Mouse (Mus musculus) CD8-positive naive resting alpha-beta T cell, adult 2 months (primary cell): ENCODE results near the gene Bloc1s3.

ENCODE experiments used
- DNase-seq, 2 experiments: peaks; one replicate each; pipeline ENCODE4 v3.0.0; 2022; ENCODE audit warnings: low read depth in 2 of 2, low spot score in 2 of 2

Gene Bloc1s3

DNA sequence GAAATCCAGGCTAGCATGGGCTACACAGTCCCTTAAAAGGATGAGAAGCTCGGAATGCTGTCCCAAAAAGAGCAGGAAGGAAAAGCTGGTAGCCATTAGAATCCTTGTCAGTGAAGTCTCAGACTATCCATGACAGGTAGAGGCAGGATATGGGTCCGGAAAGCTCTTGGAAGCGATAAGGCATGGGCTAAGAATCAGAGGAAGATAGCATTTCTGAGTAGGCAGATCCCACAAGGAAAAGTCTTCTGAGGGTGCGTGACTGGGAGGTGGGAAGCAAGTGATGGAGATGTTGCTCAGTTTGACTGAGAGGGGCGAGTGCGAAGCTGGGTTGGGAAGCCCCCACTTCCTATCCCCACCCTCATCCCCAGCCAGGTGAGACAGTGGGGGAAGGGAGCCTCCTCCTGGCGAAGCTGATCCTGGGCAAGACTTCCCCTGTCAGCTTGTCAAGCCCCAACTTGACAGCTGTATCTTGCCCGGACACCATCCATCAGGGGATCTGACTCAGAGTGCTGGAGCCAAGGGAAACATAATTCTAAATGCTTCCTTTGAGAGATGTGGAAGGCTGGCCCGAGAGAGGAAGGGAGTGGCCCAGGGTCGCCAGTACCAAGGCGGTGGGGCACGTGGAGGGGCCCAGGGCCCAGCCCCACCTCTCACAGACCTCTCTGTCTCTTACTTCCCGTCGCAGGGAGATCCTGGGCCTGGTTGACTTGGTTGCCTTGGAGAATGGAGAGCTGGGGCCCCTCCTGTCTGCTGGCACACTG lies 30.4 kb downstream of the Bloc1s3 start:
- DNase-seq: no peak

DNA sequence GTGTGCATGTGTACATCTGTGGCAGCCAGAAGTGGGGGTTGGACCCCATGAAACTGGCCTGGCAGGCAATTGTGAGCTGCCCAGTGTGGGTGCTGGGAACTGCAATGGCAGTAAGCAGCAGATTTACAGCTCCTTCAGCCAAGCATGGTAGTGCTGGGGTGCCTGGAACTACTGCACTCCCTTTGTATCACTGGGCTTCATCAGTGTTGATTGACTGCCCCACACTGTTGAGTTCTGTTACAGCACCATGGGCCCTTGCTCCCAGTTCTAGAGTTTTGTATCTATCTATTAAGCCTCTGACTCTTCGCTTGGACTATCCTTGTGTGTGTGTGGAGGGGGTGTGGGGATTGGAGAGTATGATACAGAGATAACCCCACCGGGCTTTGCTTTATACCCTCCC lies 31.1 kb downstream of the Bloc1s3 start:
- no peak for DNase-seq

DNA sequence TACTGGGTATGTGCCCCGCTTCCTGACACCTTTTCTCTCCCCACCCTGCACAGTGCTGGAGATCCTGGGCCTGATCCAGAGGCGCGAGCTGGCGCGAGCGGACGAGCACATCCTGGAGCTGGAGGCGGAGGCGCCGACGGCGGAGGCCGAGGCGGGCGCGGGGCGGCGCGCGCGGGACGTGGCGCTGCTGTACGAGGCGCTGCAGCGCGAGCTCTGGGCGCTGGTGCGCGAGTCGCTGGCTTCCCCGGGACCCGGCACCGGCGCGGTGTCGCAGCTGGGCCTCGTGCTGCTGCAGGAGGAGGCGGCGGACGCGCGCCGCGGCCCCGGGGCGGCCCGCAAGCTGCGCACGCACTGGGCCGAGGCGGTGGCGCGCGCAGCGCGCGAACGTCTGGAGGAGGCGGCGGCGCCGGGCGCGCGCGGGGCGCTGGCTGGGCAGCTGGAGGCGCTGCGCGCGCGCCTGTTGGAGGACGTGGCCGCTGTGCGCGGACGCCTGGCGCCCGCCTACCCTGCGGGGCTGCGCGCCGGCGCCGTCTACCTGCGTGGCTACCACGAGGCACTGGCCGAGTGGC lies 34.2 kb downstream of the Bloc1s3 start:
- DNase-seq: no peak

DNA sequence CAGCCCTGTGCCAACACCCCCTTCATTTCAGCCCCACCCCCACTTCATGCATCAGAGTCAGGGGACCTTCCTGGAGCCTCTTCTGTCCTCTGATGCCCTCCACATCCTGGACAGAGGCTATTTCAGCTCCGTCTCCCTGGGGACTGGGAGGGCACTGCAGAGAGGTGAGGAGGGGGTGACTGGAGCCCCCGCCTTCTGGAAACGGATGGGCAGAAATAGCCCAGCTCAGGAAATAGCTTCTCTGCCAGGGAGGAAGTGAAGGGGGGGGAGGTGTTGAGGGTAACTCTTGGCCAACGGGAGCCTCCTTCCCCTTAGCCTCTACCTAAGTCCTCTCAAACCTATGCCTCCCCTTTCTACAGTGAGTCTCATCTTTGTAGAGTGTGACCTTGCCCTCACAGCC lies 35.8 kb downstream of the Bloc1s3 start:
- DNase-seq: no peak

DNA sequence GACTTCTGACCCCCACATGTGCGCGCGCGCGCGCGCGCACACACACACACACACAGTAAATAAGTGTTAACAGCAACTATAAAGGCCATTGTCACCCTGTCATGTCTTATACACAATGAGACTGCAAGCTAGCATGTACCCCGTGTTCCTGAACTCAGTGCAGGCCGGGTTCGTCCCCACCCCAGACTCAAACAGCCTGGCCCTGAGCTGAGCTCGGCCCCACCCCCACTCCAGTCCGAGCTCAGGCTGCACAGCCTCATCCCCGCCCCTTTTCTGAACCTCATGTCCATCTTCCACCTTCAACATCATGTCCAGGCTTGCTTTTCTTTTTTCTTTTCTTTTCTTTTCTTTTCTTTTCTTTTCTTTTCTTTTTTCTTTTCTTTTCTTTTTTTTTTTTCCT lies 37.9 kb downstream of the Bloc1s3 start:
- no peak for DNase-seq

DNA sequence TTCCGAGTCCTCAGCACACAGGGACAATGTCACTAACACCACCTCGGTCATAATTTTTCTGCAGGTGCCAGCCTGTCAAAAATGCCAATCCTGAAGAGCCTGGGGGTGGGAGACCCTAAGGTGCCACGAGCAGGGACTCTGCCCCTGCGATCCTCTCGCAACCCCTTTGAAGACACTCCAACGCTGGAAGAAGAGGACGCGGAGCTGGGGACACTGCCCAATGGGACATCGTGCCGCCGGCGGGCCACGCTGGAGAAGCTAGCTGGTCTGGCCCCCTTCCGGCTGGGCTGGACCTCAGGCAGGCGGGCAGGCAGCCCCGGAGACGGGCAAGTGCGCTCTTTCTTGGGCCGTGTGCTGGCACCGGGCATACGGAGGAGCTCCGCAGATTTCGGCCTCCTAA lies 38.8 kb downstream of the Bloc1s3 start:
- DNase-seq: no peak

DNA sequence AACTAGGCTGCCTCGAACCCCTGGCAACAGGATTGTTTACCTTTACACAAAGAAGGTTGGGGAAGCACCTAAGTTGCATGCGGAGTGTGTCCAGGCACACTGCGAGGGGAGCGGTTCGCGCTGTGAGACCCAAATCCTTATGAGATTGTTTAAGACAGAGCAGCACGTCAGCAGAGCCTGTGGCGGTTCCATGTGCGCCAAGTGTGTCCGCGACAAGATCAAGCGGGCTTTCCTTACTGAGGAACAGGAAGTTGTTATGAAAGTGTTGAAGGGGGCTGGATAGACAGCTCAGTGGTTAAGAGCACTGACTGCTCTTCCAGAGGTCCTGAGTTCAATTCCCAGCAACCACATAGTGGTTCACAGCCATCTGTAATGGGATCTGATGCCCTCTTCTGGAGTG lies 39.9 kb downstream of the Bloc1s3 start:
- no peak for DNase-seq

DNA sequence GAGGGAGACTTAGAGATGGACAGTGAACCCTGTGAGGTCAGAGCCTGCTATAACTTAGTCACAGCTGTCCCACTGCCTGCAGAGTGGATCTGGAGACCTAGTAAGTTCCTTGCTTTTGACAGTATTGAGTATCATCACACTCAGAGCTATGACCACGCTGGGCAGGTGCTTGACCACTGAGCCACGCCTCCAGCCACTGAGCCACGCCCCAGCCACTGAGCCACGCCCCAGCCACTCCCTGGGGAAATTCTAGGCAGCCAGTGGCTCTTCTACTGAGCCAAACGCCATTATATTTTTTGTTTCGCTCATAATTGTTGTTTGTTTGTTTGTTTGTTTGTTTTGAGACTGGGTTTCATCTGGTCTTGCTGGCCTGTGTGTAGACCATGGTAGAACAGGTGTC lies 40.5 kb downstream of the Bloc1s3 start:
- DNase-seq: no peak

DNA sequence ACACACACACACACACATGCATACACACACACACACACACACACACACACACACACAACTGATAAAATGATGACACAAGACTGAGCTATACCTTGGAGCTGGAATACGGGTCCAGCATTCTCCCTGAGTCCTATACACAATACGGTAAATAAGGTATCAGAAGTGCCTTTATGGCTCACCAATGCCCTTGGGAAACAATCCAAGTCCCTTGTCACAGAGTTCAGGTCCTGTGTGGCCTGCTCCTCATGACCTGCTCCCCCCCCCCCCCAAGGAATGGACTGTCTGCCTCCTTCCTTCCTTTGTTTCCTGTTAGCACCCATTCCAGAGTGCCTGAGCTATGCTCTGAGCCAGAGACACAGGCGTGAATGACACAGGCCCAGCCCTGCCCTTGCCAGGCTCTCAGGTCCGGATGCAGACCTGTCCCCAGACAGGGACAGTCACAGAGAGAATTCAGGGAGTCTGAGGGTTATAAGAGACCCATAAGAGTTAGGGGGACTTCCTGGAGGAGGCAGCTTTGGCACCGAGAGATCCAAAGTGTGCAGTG lies 41.5 kb downstream of the Bloc1s3 start:
- DNase-seq: no peak

DNA sequence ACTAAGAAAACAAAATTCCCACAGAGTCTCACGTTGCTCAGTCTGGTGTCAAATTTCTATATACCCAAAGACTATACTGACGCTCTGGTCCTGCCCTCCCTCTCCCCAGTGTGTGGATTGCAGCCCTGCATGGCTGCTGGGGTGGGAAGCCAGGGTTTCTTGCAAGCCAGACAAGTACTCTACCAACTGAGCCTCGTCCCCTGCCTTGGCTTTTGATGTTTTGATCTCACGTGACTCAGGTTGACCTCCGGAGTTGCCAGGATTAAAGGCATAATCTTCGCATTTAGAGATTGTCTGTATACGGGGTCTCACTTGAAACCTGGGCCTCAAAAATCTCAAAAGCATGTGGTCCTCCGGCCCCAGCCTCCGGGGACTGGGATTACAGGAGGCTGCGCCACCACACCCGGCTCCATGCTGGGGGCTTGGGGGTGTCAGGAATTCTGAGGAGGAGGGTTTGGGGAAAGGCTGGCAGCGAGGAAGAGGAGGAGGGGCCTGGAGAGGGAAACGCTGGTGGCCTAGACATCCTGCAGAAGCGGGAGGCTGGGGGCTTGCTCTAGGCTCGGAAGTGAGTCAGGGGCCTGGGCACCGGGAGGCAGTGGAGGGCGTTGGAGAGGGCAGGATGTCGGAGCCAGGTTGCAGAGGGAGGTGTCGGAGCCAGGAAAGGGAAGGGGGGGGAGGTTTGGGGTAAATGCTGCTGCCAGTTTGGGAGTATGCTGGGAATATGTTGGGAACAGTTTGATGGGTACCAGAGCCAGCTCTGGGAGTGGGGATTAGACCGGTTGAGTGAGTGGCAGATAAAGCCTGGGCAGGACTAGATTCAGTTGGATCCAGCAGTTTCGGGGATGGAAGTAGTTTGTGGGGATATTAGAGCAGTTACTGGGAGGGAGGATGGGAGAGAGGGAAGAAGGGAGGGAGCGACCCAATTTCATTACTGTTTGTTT lies 43.5 kb downstream of the Bloc1s3 start:
- DNase-seq: no peak

DNA sequence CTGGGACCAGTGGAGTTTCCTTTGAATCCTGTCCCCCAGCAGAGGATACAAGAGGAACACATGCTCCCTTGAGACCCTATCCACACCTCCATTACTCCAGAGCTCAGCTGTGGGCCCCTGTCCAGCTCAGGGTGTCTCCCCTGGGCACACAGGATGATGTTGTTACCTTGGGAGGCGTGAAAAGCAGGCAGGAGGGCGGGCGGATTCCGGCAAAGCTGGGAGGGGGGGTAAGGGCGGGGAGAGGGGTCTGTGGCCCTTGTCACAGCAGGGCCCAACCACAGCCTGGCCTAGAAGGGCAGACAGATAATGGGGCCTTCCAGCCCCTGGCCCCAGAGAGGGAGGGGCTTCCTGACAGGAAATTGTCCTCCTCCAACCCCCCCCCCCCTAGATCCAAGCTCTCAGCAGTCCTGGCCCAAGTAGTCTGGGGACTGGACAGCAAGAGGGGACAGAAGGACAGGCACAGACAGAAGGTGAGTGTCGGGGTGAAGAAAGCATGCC lies 45.2 kb downstream of the Bloc1s3 start, which contains the start of gene Exoc3l2:
Gene Exoc3l2, plus strand, starts transcription at position 448 of the 498 bp plus-strand sequence.
- DNase-seq: no peak

DNA sequence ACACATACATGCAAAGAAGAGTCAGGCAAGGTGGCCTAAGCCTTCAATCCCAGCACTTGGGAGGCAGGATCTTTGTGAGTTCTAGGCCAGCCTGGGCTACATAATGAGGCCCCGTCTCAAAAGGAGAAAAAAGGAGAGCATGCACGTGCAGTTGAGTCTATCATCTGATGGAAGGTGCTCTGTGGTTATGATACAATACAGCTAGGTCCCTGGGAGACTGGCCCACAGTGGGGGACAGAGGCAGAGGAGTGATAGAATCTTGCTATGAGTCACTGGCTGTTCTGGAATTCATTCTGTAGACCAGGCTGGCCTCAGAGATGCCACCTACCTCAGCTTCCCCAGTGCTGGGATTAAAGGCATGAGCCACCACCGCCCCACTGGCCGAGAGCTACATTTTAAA lies 45.7 kb downstream of the Bloc1s3 start:
- no peak for DNase-seq

DNA sequence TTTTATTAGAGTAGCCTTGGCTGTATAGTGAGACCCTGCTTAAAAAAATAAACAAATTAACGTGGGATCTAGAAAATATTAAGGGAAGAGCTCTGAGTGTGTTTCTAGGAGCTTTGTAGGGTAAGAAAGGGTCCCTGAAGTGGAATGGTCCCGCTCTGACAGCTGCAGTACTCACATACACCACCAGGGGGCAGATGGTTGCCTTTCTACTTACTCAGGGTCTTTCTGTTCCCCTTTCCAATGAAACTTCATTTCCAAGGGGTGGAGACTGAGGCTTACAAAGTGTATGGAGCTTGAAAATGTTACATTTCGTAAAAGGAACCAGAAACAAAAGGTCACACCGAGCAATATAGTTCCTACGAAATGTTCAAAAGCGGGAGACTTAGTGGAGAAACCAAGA lies 46.7 kb downstream of the Bloc1s3 start:
- peak; percentile 74 to 77 for DNase-seq

DNA sequence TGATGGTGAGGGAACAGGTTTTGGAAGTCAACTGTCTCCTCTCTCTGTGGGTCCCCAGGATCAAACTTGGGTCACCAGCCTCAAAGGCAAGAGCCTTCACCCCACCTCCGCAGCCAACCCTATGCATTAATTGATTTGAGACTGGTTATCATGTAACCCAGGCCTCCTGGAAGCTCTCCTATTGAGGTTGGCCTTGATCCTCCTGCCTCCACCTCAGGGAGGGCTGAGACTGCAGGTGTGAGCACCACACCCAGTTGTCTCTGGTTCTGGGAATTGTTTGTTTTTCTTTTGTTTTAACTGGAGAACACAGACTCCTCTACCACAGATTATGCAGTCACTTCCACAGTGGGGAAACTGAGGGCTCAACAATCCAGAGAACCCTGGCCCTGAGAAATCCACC lies 47.7 kb downstream of the Bloc1s3 start:
- DNase-seq: no peak

DNA sequence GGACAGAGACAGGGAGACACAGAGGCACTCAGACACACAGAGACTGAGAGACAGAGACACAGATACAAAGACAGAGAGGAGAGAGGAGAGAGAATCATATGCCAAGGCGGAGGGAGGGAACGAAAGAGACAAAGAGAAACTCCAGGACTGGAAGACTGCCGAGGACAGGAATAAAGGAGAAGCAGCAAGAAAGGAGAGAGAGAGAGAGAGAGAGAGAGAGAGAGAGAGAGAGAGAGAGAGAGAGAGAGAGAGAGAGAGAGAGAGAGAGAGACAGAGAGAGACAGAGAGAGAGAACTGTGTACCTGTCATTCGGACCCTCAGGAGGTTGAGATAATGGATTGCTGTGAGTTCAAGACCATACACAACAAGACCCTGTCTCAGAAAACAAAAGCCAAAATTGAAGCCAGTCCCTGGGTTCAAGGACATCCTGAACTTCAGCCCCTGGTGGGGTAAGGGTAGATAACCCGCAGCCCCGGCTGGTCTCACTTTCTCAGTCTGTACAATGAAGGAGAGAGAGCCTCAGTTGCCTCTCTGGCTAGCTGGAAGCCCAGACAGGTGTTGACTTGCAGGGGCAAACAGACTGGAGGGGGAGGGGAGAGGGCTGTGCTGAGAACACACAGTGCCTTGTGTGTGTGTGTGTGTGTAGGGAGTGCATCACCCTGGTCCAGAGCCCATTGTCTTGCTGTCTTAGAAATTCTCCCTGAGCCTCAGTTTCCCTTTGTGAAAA lies 48.9 kb downstream of the Bloc1s3 start:
- no peak for DNase-seq

DNA sequence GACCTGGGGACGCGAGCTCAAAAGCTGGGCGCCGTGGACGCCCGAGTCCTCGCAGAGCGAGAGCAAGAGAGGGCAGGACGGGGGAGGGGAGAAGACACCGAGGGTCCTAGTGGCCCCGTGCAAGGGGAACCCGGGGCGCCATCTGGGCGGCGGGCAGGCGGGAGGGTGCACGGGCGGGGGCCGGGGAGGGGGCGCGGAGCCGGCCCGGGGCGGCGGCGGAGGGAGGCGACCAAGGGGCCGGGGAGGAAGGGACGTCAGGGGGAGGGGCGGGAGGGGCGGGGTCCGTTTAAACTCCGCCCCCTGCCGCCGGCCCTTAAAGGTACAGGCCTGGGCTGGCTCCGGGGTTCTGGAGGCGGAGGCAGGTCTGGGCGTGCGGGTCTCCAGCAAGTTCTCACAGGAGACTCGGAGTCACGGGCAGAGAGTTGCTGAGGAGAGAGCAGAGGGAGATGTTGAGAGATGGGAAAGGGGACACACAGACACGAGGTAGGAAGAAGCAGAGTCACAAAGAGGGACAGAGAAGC lies 49.5 kb downstream of the Bloc1s3 start, which contains the start of gene Mark4:
Gene Mark4, minus strand, starts transcription at position 231 of the 521 bp plus-strand sequence.
- peak; percentile 57 to 60 for DNase-seq

DNA sequence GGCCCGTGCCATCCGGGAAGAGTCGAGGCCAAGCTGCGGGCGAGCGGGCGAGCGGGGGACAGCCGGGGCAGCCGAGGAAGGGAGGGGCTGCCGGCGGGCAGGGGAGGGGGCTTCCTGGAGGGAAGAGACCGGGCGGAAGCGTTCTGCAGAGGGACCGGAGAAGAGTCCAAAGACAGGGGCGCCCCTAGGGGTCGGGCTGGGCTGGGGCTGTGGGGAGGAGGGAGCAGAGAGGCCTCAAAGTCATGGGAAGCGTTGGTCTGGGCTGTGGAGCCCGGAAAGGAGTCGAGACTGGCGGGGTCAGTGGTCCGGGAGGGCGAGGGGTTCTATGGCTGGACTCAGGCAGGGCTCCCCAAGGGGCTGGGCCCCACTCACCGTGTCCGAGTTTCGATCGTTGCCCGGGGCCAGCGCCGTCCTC lies 50.1 kb downstream of the Bloc1s3 start:
- DNase-seq: peak; percentile 26 to 53

DNA sequence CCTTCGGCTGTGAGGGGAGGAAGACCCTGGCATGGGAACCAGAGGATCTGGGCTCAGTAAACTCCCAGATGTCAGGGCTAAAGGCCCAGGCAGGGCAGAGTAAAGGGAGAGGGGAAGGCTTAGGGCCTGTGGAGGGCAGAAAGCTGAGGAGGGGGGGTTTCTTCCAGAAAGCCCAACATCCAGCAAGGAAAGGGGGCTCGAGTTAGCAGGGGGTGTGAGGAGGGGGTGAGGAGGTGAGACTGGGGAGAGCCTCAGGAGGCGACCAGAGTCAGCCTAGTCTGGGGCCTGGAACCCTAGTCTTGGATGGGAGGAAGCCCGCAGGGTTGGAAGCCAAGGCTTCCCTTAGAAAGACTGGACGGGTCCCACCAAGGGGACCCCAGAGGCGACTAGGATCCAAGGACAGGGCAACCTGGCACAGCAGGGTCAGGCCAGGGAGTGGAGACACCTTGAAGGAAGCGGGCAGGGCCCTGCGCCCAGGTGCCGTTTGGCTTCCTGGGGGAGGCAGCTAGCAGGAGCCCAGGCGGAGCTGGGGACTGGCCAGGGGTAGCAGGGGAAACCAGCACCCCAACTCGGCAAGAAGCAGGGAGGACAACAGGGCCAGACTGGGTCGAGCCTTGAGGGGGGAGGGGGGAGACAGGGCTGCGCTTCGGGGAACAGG lies 50.6 kb downstream of the Bloc1s3 start:
- no peak for DNase-seq

DNA sequence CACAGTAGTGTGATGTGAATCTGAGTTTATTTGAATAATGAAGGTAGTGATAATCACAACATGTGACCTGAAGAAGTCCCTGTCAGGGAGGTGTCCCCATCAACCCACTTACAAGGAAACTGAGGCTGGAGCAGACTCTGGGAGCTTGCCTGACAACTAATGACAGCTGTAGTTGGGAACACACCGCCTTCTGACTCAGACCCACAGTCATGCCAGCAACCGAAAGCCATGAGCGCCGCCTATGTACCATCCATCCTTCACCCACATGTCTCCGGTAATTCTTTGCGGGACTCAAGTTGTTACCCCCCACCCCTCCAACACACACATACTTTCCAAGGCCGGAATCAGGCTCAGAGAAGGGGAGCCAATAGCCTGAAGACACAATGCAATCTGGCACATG lies 51.5 kb downstream of the Bloc1s3 start:
- DNase-seq: no peak
